Mouse (Mus musculus) hindbrain, embryonic 14.5 days (tissue): ENCODE measurements around the gene Etfdh. TPM values are rescaled to one million over a fixed set of nuclear protein-coding genes. Genes with fewer than 3 reads are reported as not detected.

Source experiments
- ATAC-seq: fragments of 200-750 bp; cut with Nextera tagmentation; 2 replicates; pipeline ENCODE4 v1.8.0; 2017; ENCODE audit warnings: moderate number of reproducible peaks, mild to moderate bottlenecking, moderate TSS enrichment, moderate library complexity; ENCODE audit not compliant: low FRiP score
- DNase-seq: peaks from one replicate; pipeline ENCODE4 v3.0.0-alpha.2; 2015; ENCODE audit warnings: low spot score
- H3K27ac ChIP-seq: fragments of 300-500 bp; sonication (generic); 2 replicates; pipeline ENCODE4 v1.5.1; 2014; ENCODE audit warnings: mild to moderate bottlenecking, moderate library complexity
- H3K27me3 ChIP-seq: fragments of 300-500 bp; sonication (generic); 2 replicates; pipeline ENCODE4 v1.6.1; 2014; ENCODE audit warnings: mild to moderate bottlenecking, low read length, mixed read lengths; ENCODE audit not compliant: control insufficient read depth, insufficient read depth
- H3K36me3 ChIP-seq: fragments of 300-500 bp; sonication (generic); replicated peaks from 2 replicates; pipeline ENCODE4 v1.6.1; 2014; ENCODE audit not compliant: control insufficient read depth, insufficient read depth
- H3K4me1 ChIP-seq: fragments of 300-500 bp; sonication (generic); replicated peaks from 2 replicates; pipeline ENCODE4 v1.6.1; 2014; ENCODE audit warnings: antibody characterized with exemption, low read length, mixed read lengths; ENCODE audit not compliant: control insufficient read depth, insufficient read depth
- H3K4me2 ChIP-seq: fragments of 300-500 bp; sonication (generic); replicated peaks from 2 replicates; pipeline ENCODE4 v1.6.1; 2014; ENCODE audit warnings: mild to moderate bottlenecking, moderate library complexity
- H3K4me3 ChIP-seq: fragments of 300-500 bp; sonication (generic); replicated peaks from 2 replicates; pipeline ENCODE4 v1.5.1; 2014; ENCODE audit warnings: mild to moderate bottlenecking, low read length
- H3K9ac ChIP-seq: fragments of 300-500 bp; sonication (generic); 2 replicates; pipeline ENCODE4 v1.6.1; 2014
- H3K9me3 ChIP-seq: fragments of 300-500 bp; sonication (generic); 2 replicates; pipeline ENCODE4 v1.6.1; 2016; ENCODE audit warnings: low read length; ENCODE audit not compliant: control insufficient read depth
- WGBS: fragments of 180-500 bp; shearing (Covaris S2); extraction: QIAGEN DNeasy Blood & Tissue Kit; methylation state at CpG from one replicate; pipeline ENCODE4 v1.1.7; 2014; 5-methylcytosine and 5-hydroxymethylcytosine counted together
- polyA plus RNA-seq: library from polyadenylated mRNA; unstranded; fragments of >200 nt; fragmentation: Nextera tagmentation; extraction: Ambion mirVana; gene quantifications from 2 replicates; pipeline ENCODE4 v1.2.1, GENCODE M21; 2014

The Etfdh gene
- 44.9 and 45.9 TPM in 2 replicates for polyA plus RNA-seq

DNA sequence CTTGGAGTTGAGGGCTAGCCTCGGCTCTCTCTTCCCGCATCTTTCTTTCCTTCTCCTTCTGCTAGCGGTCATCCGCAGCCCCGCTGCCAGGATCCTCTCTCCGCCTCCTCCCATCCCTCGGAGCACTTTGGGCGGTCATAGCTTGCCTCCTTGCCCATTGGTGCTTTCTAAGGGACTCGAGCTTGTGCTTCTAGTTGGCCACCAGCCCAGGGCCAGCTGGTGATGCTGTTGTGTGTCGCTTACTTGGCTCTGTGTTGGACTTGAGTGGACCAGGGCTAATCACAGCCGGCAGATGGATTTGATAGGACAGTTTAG lies at the start of gene Etfdh:
Gene Etfdh, minus strand, starts transcription at position 85 of the 315 bp plus-strand sequence.
- Histone ChIP-seq H3K9ac (peak within 1 kb of the TSS; percentile 80), H3K36me3 (peaks cover 23% of the 10 kb centered on the region), H3K4me1 (peaks cover 11% of the 10 kb centered on the region), H3K4me2 (peak within 1 kb of the TSS; percentile 78), H3K27ac (peak within 1 kb of the TSS; percentile 79), H3K4me3 (peak within 1 kb of the TSS; percentile 86), H3K9me3 (0 out of 2 replicates have a peak, but pooled peaks cover 5% of the 10 kb centered on the region), H3K27me3 (no peaks in the 10 kb centered on the region)
- 1% methylated on average over 10 of the region's 11 CpGs for WGBS
- ATAC-seq (peak; percentile 38), DNase-seq (peak; percentile 66)

DNA sequence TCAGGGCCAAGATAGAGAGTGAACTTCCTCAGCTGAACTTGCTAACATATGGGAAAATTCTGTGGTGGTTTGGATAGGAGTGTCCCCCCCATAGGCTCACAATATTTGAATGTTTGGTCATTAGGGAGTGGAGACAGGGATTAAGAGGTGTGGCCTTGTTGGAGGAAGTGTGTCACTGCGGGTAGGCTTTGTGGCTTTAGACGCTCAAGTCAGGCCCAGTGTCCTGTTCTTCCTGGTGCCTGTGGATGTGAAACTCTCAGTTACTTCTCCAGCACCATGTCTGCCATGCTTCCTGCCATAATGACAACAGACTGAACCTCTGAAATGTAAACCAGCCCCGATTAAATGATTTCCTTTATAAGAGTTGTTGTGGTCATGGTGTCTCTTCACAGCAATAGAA lies 47.1 kb upstream of the Etfdh start:
- no peak for DNase-seq
- no peaks in the 10 kb centered on the region for H3K36me3 ChIP-seq
- ATAC-seq: no peak
- WGBS: 90% methylated on average over 3 of the region's 3 CpGs
- no peaks in the 10 kb centered on the region for H3K9me3 ChIP-seq
- no peak overlapping the region for H3K4me2 ChIP-seq
- H3K4me1 ChIP-seq: no peaks in the 10 kb centered on the region
- H3K9ac ChIP-seq: no peak overlapping the region
- H3K4me3 ChIP-seq: no peak overlapping the region
- no peaks in the 10 kb centered on the region for H3K27me3 ChIP-seq
- H3K27ac ChIP-seq: no peak overlapping the region

DNA sequence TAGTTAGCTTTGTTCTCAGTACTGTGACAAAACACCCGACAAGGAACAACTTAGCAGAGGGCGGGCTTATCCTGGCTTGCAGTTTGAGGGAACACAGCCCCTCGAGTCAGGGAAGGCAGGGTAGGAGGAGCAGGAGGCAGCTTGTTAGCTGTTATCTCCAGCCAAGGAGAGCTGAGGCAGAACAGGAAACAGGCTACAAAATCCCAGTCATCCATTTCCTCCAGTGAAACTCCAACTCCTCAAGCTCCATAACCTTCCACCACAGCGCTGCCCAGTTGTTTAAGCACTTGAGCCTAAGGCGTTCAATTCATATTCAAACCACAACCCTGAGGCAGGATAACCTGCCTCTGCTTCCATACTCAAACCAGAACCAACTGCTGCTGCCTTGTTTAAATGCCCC lies 45.3 kb upstream of the Etfdh start:
- no peak for DNase-seq
- Histone ChIP-seq H3K36me3 (no peaks in the 10 kb centered on the region), H3K27ac (no peak overlapping the region), H3K4me3 (no peak overlapping the region), H3K4me1 (no peaks in the 10 kb centered on the region), H3K27me3 (no peaks in the 10 kb centered on the region), H3K9me3 (no peaks in the 10 kb centered on the region), H3K4me2 (no peak overlapping the region), H3K9ac (no peak overlapping the region)
- WGBS: 85% methylated on average over 5 of the region's 5 CpGs
- no peak for ATAC-seq

DNA sequence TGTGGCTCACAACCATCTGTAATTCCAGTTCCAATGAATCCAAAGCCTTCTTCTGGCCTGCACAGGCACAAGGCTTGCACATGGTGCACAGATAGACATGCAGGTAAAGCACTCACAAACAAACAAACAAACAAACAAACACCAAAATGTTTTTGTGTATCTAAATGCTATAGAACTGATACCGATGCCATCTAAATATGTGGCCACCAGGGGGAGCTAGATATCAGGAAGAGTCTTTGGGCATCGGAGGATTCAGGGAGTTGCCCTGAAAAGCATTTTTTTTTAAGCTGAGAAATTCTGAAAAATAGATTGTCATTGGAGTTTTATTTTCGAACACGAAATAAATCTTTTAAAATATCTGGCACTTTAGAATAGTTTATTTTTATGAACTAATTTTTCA lies 43.8 kb upstream of the Etfdh start:
- H3K4me1 ChIP-seq: no peaks in the 10 kb centered on the region
- no peak overlapping the region for H3K4me2 ChIP-seq
- no peaks in the 10 kb centered on the region for H3K9me3 ChIP-seq
- H3K9ac ChIP-seq: no peak overlapping the region
- no peaks in the 10 kb centered on the region for H3K27me3 ChIP-seq
- peak; percentile 85 for DNase-seq
- no peaks in the 10 kb centered on the region for H3K36me3 ChIP-seq
- no peak overlapping the region for H3K4me3 ChIP-seq
- no peak overlapping the region for H3K27ac ChIP-seq
- WGBS: 18% methylated on average over 4 of the region's 4 CpGs
- no peak for ATAC-seq

DNA sequence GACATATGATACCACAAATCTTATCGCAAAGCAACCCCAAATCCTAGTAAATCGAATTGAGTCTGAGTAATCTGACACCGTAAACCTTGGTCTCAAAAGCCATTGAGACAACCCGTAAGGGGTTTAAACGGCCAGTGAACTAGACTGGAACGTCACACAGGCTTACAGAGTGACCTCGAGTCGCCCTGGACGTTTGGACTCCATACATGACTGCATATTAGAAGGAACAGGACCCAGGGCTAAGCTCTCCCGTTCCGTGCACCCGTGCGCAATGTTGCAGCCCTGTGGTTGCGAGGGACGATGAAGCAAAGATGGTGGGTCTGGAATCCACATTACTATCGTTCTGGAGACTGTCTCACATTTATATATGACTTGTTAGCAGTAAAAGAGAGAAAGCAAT lies 42.9 kb upstream of the Etfdh start:
- 83% methylated on average over 16 of the region's 16 CpGs for WGBS
- DNase-seq (no peak), ATAC-seq (no peak)
- Histone ChIP-seq H3K4me1 (no peaks in the 10 kb centered on the region), H3K4me3 (no peak overlapping the region), H3K27ac (no peak overlapping the region), H3K36me3 (no peaks in the 10 kb centered on the region), H3K9me3 (no peaks in the 10 kb centered on the region), H3K4me2 (no peak overlapping the region), H3K27me3 (no peaks in the 10 kb centered on the region), H3K9ac (no peak overlapping the region)

DNA sequence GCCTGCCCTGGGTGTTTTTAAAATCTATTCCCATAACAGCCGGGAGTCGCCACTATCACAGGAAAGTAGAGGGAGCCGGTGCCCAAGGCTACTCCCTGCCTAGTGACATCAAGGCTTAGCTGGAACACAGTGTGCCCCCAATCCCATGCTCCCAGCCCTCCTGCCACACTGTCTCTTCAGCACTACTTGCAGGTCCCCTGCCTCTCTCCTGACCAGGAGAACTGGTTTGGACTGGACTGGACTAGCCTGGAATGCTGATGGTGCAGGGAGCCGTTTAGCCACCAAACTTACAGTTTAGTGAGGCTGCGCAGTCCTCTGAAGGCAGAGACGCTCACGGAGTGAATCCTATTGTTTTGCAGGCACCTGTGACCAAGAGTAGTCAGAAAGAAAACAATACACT lies 41.3 kb upstream of the Etfdh start:
- Histone ChIP-seq H3K36me3 (no peaks in the 10 kb centered on the region), H3K9me3 (no peaks in the 10 kb centered on the region), H3K4me2 (no peak overlapping the region), H3K4me3 (no peak overlapping the region), H3K27me3 (no peaks in the 10 kb centered on the region), H3K9ac (no peak overlapping the region), H3K4me1 (no peaks in the 10 kb centered on the region), H3K27ac (no peak overlapping the region)
- WGBS: 83% methylated on average over 7 of the region's 7 CpGs
- ATAC-seq (no peak), DNase-seq (no peak)

DNA sequence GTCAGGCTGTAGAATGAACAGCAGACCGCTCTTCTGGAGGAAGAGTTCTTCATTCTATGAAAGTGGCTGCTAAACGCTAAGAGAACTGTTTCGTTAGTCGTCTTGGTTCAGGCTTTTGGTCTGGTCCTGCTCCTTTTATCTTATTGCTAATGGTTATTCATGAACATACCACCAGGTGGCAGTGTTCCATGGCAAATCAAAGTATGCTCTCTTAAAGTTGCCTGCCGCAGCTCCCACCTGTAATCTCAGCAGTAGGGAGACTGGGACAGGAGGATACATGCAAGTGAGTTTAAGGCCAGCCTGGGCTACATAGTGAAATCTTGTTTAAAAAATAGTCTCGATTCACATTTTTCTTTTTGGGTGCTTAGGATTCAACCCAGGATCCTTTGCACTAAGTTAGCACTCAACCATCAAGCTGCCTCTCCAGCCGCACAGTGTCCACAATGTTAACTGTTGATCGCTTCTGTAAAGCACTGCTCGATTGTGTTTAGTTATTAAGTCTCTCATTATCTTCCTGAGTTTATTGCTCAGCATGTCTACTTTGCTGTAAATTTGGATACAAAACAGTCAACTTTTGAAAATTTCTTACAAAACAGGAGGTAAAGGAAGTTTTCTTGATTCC lies 35.6 kb upstream of the Etfdh start:
- Histone ChIP-seq H3K9me3 (no peaks in the 10 kb centered on the region), H3K9ac (no peak overlapping the region), H3K36me3 (no peaks in the 10 kb centered on the region), H3K27ac (no peak overlapping the region), H3K4me2 (no peak overlapping the region), H3K27me3 (no peaks in the 10 kb centered on the region), H3K4me1 (no peaks in the 10 kb centered on the region), H3K4me3 (no peak overlapping the region)
- DNase-seq (peak; percentile 85), ATAC-seq (peak; percentile 46; the same call in 1 of the 2 replicates)
- WGBS: 43% methylated on average over 9 of the region's 9 CpGs

DNA sequence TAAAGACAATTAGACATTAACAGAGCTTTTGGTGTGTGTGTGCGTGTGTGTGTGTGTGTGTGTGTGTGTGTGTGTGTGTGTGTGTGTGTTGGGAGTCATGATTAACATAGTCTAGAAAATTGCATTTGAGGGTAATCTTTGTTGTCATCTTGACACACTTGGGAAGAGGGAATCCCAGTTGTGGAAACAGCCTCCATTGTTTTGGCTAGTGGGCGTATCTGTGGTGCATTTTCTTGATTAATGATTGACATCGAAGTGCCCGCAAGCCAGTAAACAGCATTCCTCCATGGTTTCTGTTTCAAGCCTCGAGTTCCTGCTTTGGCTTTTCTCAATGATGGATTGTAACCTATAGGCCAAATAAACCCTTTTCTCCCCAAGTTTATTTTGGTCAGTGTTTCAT lies 27.4 kb upstream of the Etfdh start:
- no peak overlapping the region for H3K4me2 ChIP-seq
- H3K9me3 ChIP-seq: no peaks in the 10 kb centered on the region
- ATAC-seq (no peak), DNase-seq (no peak)
- no peak overlapping the region for H3K9ac ChIP-seq
- H3K4me1 ChIP-seq: no peaks in the 10 kb centered on the region
- no peaks in the 10 kb centered on the region for H3K36me3 ChIP-seq
- H3K27ac ChIP-seq: no peak overlapping the region
- H3K4me3 ChIP-seq: no peak overlapping the region
- no peaks in the 10 kb centered on the region for H3K27me3 ChIP-seq
- 50% methylated on average over 5 of the region's 5 CpGs for WGBS

DNA sequence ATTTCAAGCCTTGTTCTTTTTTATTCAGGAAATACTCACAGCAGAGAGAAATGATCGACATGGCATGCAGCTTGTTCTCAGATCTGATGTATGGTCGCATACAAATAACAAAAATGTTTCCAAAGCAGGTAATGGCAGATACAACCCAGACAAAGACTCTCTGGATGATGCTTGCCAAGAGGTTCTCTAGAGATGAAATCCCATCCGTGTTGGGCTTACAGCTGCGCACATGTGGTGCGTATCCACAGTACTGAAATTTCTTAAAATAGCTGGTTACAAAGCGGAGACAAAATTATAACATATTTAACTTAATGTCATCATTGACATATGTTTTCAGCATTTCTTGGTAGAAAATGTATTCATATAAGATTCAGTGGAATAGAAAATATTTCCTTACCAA lies 22.8 kb upstream of the Etfdh start:
- no peak overlapping the region for H3K4me3 ChIP-seq
- no peak for DNase-seq
- WGBS: 93% methylated on average over 6 of the region's 6 CpGs

More for the DNA sequence above, 22.8 kb upstream of the Etfdh start:
- H3K9ac ChIP-seq: no peak overlapping the region
- no peak overlapping the region for H3K4me2 ChIP-seq
- H3K9me3 ChIP-seq: no peaks in the 10 kb centered on the region
- H3K27me3 ChIP-seq: no peaks in the 10 kb centered on the region
- no peaks in the 10 kb centered on the region for H3K36me3 ChIP-seq
- H3K4me1 ChIP-seq: no peaks in the 10 kb centered on the region
- ATAC-seq: no peak
- H3K27ac ChIP-seq: no peak overlapping the region
